Mouse (Mus musculus) erythroblast, embryonic 14.5 days (primary cell): Measurements from ENCODE around the gene Ddx55. TPM values are rescaled to one million over a fixed set of nuclear protein-coding genes. Genes with fewer than 3 reads are reported as not detected.

Experiments
- H3K27me3 ChIP-seq: 2 replicates; pipeline ENCODE4 v1.6.1; 2012; ENCODE audit warnings: inconsistent platforms; ENCODE audit not compliant: control insufficient read depth
- H3K36me3 ChIP-seq: 2 replicates; pipeline ENCODE4 v1.6.1; 2012; ENCODE audit warnings: mild to moderate bottlenecking, inconsistent platforms; ENCODE audit not compliant: control insufficient read depth
- H3K4me1 ChIP-seq: 2 replicates; pipeline ENCODE4 v1.6.1; 2012; ENCODE audit warnings: inconsistent platforms; ENCODE audit not compliant: control insufficient read depth
- H3K4me3 ChIP-seq: replicated peaks from 2 replicates; pipeline ENCODE3; 2012; ENCODE audit warnings: moderate library complexity, mild to moderate bottlenecking, inconsistent platforms
- H3K9me3 ChIP-seq: 2 replicates; pipeline ENCODE4 v1.6.1; 2012; ENCODE audit warnings: low read length, inconsistent platforms, mixed read lengths; ENCODE audit not compliant: control insufficient read depth
- GATA1 ChIP-seq: IDR thresholded peaks from 2 replicates; pipeline ENCODE4 v1.6.1; 2012; ENCODE audit warnings: low read length, inconsistent platforms, mixed read lengths
- TAL1 ChIP-seq: IDR thresholded peaks from 3 replicates; pipeline ENCODE4 v1.6.1; 2012; ENCODE audit warnings: low read length, inconsistent platforms, mixed read lengths
- polyA plus RNA-seq: library from polyadenylated mRNA; stranded (reverse); fragments of >175 nt; gene quantifications from 2 replicates; pipeline ENCODE4 v1.2.3, GENCODE M21; 2012

Ddx55 gene
- polyA plus RNA-seq, 1 experiment: 0.84 TPM

GRCm38 (mm10) chr5:124602349-124602748 is 49.7 kb downstream of the Ddx55 start:
- no peak overlapping the region for H3K4me3 ChIP-seq
- no peaks in the 10 kb centered on the region for H3K27me3 ChIP-seq
- TF ChIP-seq TAL1 (no peak), GATA1 (no peak)

DNA sequence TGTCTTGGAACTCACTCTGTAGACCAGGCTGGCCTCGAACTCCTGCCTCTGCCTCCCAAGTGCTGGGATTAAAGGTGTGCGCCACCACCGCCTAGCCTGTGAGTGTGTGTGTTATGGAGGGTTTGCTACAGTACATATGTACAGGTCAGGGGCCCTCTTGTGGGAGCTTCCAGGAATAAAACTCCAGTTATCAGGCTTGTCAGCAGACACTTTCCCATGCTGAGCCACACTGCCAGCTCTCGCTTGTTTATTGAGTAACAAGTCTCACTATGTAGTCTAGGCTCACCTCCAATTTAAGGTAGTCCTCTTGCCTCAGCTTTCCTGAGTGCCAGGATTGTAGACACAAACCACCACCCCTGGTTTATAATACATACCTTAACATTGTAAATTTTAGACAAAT is 51.6 kb downstream of the Ddx55 start:
- Histone ChIP-seq H3K4me1 (no peaks in the 10 kb centered on the region), H3K9me3 (no peaks in the 10 kb centered on the region)

More at GRCm38 (mm10) chr5:124602349-124602748, 49.7 kb downstream of the Ddx55 start:
- no peaks in the 10 kb centered on the region for H3K9me3 ChIP-seq
- H3K36me3 ChIP-seq: peaks cover under 1% of the 10 kb centered on the region
- H3K4me1 ChIP-seq: peaks cover 13% of the 10 kb centered on the region

DNA sequence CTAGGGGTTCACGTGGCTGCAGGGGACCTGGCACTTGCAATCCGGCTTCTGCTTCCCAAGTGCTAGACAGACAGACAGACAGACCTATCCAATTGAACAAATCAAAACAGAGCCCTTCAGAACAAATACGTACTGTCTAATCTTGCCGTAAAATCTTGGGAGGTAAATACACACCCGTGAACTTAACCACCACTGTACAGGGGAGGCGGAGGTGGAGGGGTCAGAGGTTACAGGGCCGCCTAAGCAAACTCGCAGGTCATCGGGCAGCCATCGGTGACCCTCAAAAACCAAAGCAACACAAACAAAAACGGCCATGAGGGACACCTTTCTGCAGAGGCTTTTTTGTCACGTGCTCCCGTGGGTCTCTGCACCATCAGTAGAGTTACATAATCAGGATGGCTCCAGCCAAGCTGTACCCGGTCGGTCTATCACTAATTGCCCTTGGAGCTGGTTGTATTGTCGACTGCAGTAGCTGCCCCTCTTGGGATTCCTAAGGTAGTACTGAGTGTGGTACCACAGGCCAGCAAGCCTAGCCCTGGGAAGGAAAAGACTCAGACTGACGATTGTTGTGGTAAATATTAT is 52.5 kb downstream of the Ddx55 start:
- no peak for TF ChIP-seq TAL1
- H3K9me3 ChIP-seq: no peaks in the 10 kb centered on the region
- no peaks in the 10 kb centered on the region for H3K36me3 ChIP-seq
- H3K4me1 ChIP-seq: no peaks in the 10 kb centered on the region
- no peak overlapping the region for H3K4me3 ChIP-seq
- no peaks in the 10 kb centered on the region for H3K27me3 ChIP-seq

More for the DNA sequence above, 51.6 kb downstream of the Ddx55 start:
- H3K36me3 ChIP-seq: no peaks in the 10 kb centered on the region
- H3K4me3 ChIP-seq: no peak overlapping the region
- H3K27me3 ChIP-seq: no peaks in the 10 kb centered on the region
- TF ChIP-seq GATA1: no peak
- TF ChIP-seq TAL1: no peak

DNA sequence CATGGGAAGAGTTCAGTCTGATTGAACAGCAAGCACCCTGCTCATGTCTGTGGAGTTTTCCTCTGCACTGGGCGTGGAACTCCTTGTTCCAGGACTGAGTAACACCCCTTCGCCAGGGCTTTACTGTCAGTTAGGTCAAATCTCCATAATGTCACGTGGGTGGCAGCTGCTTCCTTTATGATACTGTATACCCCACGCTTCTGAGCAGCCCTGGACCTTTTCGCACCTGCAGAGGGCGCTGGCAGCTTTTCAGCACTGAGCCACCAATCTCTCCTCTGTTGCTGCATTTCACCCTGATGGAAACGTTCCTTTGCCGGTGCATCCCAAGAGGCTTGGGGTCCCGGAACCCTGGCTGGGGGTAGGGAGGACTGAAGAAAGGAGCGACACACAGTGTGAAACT is 58.3 kb downstream of the Ddx55 start:
- no peak for TF ChIP-seq GATA1
- TF ChIP-seq TAL1: no peak
- H3K36me3 ChIP-seq: no peaks in the 10 kb centered on the region
- H3K27me3 ChIP-seq: no peaks in the 10 kb centered on the region
- no peak overlapping the region for H3K4me3 ChIP-seq
- no peaks in the 10 kb centered on the region for H3K9me3 ChIP-seq
- no peaks in the 10 kb centered on the region for H3K4me1 ChIP-seq

DNA sequence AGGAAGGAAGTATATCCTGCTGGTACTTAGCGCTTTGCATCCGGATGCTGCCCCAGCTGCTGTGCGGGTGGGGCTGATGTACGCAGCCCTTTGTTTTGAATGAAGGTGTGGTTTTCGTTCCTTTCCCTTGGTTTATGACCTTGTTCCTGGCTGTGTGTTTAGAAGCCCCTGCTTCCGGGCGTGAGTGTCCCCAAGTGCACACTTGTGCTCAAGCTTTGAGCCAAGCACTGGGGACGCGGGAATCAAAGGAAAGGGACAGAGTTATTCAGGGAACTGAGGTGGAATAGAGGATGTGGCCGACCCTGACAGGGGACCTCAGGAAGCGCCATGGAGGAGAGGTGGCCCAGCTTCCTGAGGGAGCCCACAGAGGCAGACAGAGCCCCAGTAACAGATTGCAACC is 62.0 kb downstream of the Ddx55 start:
- H3K27me3 ChIP-seq: no peaks in the 10 kb centered on the region
- no peaks in the 10 kb centered on the region for H3K36me3 ChIP-seq
- no peaks in the 10 kb centered on the region for H3K9me3 ChIP-seq
- no peak overlapping the region for H3K4me3 ChIP-seq
- H3K4me1 ChIP-seq: no peaks in the 10 kb centered on the region
- no peak for TF ChIP-seq GATA1
- no peak for TF ChIP-seq TAL1

DNA sequence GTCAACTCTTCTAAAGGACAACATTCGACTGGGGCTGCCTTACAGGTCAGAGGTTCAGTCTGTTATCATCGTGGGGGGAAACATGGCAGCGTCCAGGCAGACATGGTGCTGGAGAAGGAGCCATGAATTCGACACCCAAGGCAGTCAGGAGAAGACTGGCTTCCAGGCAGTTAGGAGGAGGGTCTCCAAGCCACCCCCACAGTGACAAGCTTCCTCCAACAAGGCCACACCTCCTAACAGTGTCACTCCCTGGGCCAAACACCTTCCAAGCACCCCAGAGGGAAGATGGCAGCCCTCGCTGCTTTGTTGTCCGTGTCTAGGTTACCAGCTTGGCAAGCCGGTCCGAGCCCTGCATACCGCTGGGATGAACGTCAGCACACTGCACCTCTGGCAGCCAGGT is 66.0 kb downstream of the Ddx55 start:
- no peak for TF ChIP-seq TAL1
- TF ChIP-seq GATA1: no peak
- H3K4me3 ChIP-seq: no peak overlapping the region
- H3K4me1 ChIP-seq: no peaks in the 10 kb centered on the region
- no peaks in the 10 kb centered on the region for H3K36me3 ChIP-seq
- H3K9me3 ChIP-seq: no peaks in the 10 kb centered on the region
- H3K27me3 ChIP-seq: no peaks in the 10 kb centered on the region

Other genes starting within 250 kb of the Ddx55 start
- gene Mphosph9, start 224.9 kb upstream of the Ddx55 start, polyA plus RNA-seq: 0.28 and 0.32 TPM in 2 replicates
- 0.24 and 0.36 TPM in 2 replicates for gene 2810006K23Rik, start 224.8 kb upstream of the Ddx55 start, polyA plus RNA-seq
- gene Cdk2ap1, start 189.8 kb upstream of the Ddx55 start, polyA plus RNA-seq: 16.1 and 20.1 TPM in 2 replicates
- 0.28 and 0.32 TPM in 2 replicates for gene Sbno1, start 126.9 kb upstream of the Ddx55 start, polyA plus RNA-seq
- 34.4 and 36.1 TPM in 2 replicates for gene Kmt5a, start 112.9 kb upstream of the Ddx55 start, polyA plus RNA-seq
- 0.32 and 0.34 TPM in 2 replicates for gene Rilpl2, start 74.5 kb upstream of the Ddx55 start, polyA plus RNA-seq
- gene Snrnp35, start 69.7 kb upstream of the Ddx55 start, polyA plus RNA-seq: 2.7 and 3.2 TPM in 2 replicates
- 0.02 and 0.06 TPM in 2 replicates for gene Rilpl1, start 21.5 kb upstream of the Ddx55 start, polyA plus RNA-seq
- 11.7 and 17.6 TPM in 2 replicates for gene Tmed2, start 12.2 kb upstream of the Ddx55 start, polyA plus RNA-seq
- 0.41 and 0.57 TPM in 2 replicates for gene Eif2b1, start 26.3 kb downstream of the Ddx55 start, polyA plus RNA-seq
- 0.27 and 0.28 TPM in 2 replicates for gene Gtf2h3, start 26.3 kb downstream of the Ddx55 start, polyA plus RNA-seq
- 0.63 and 0.65 TPM in 2 replicates for gene Atp6v0a2, start 75.7 kb downstream of the Ddx55 start, polyA plus RNA-seq
- 0.04 and 0.09 TPM in 2 replicates for gene Dnah10, start 172.2 kb downstream of the Ddx55 start, polyA plus RNA-seq